Mouse (Mus musculus) heart, postnatal 36 days (tissue): ENCODE results near the gene Nras. TPM values are rescaled to one million over a fixed set of nuclear protein-coding genes. Genes with fewer than 3 reads are reported as not detected.

ENCODE experiments used
- DNase-seq, 2 experiments: peaks; one replicate each; pipeline ENCODE4 v3.0.0; 2021 to 2022
- intact Hi-C: fragments of 180-260 bp; cut with DNase I; formaldehyde crosslinking; loops from one replicate; pipeline ENCODE4 v1.15.1; 2025
- total RNA-seq, 2 experiments: library from RNA; stranded (reverse); gene quantifications; 2 replicates each; pipeline ENCODE4 v1.2.3; 2021

Nras gene
- total RNA-seq, 2 experiments from 2014 or later = 49.1 to 51.7 TPM

- intact Hi-C loops = no loop called here
- DNase-seq = no peak
These were observed 27.9 kb downstream of the Nras start for GRCm38 (mm10) chr3:103085986-103086385.

GRCm38 (mm10) chr3:103091753-103092152 lies 33.7 kb downstream of the Nras start:
- DNase-seq = no peak
- intact Hi-C loops = no loop called here

- DNase-seq = no peak
- intact Hi-C loops = no loop called here
These were observed 40.6 kb downstream of the Nras start for GRCm38 (mm10) chr3:103098662-103099061.

GRCm38 (mm10) chr3:103099667-103100066 lies 41.6 kb downstream of the Nras start:
- intact Hi-C loops = loop anchor here (10.0 kb wide), 1 partner anchor 185 kb away; no protein-coding TSS in a partner anchor
- no peak for DNase-seq

GRCm38 (mm10) chr3:103100735-103101134 lies 42.6 kb downstream of the Nras start:
- intact Hi-C loops = loop anchor here (10.0 kb wide), 1 partner anchor 184 kb away; no protein-coding TSS in a partner anchor
- DNase-seq = no peak

GRCm38 (mm10) chr3:103101194-103101593 lies 43.1 kb downstream of the Nras start:
- intact Hi-C loops = loop anchor here (10.0 kb wide), 1 partner anchor 184 kb away; no protein-coding TSS in a partner anchor
- DNase-seq = no peak

- intact Hi-C loops = loop anchor here (2.0 to 10.0 kb wide), 3 partner anchors 45 to 183 kb away; partner anchors contain the start of gene Bcas2
These were observed 43.8 kb downstream of the Nras start for GRCm38 (mm10) chr3:103101909-103102308.

GRCm38 (mm10) chr3:103102454-103103390 lies 44.6 kb downstream of the Nras start, which contains the start of gene Dennd2c:
Gene Dennd2c, plus strand, starts transcription at chr3:103102604.
- DNase-seq = peak; percentile 96 to 97
- intact Hi-C loops = loop anchor here (2.0 to 10.0 kb wide), 3 partner anchors 44 to 182 kb away; partner anchors contain the start of gene Bcas2

More at GRCm38 (mm10) chr3:103101909-103102308, 43.8 kb downstream of the Nras start:
- no peak for DNase-seq

- no peak for DNase-seq
- intact Hi-C loops = loop anchor here (10.0 kb wide), 1 partner anchor 177 kb away; no protein-coding TSS in a partner anchor
These were observed 49.6 kb downstream of the Nras start for GRCm38 (mm10) chr3:103107565-103108240.

- DNase-seq = no peak
- intact Hi-C loops = no loop called here
These were observed 54.1 kb downstream of the Nras start for GRCm38 (mm10) chr3:103112216-103112615.

Other genes with a start within 250 kb of the Nras start
- gene Sycp1, start 122.2 kb upstream of the Nras start, total RNA-seq = not detected
- gene Nr1h5, start 94.2 kb upstream of the Nras start, total RNA-seq = not detected
- gene Sike1, start 62.6 kb upstream of the Nras start, total RNA-seq = 10 to 100 TPM; 70.2 to 71.1 TPM
- gene Csde1, start 37.9 kb upstream of the Nras start, total RNA-seq = 100 to 1,000 TPM; 547 to 556 TPM
- not detected for gene Ampd1, start 15.7 kb downstream of the Nras start, total RNA-seq
- 1 to 10 TPM; 1.9 to 2.2 TPM for gene Dennd2c, start 44.3 kb downstream of the Nras start, total RNA-seq
- 10 to 100 TPM; 50.4 to 54.6 TPM for gene Bcas2, start 113.4 kb downstream of the Nras start, total RNA-seq
- gene Trim33, start 221.0 kb downstream of the Nras start, total RNA-seq = 10 to 100 TPM; 15.8 to 16.1 TPM